Mouse (Mus musculus) E14TG2a.4 (cell line): ENCODE results near the gene Ppox.

Experiments used
- CTCF ChIP-seq: conservative IDR thresholded peaks from 2 replicates; pipeline ENCODE4 v1.5.1; 2014; ENCODE audit warnings: low read length
- NANOG ChIP-seq: IDR thresholded peaks from 2 replicates; pipeline ENCODE4 v1.6.1; 2014; ENCODE audit warnings: borderline replicate concordance, low read length, mixed read lengths
- POU5F1 ChIP-seq: IDR thresholded peaks from 2 replicates; pipeline ENCODE4 v1.6.1; 2014; ENCODE audit warnings: low read length, borderline replicate concordance

GRCm38 (mm10) chr1:171247453-171247841, 33.5 kb downstream of the Ppox start:
- no peak for TF ChIP-seq CTCF
- no peak for TF ChIP-seq POU5F1
- TF ChIP-seq NANOG = no peak
